Mouse (Mus musculus) kidney, postnatal 0 days (tissue): ENCODE data around the gene Ushbp1. TPM values are rescaled to one million over a fixed set of nuclear protein-coding genes. Genes with fewer than 3 reads are reported as not detected.

Experiments
- ATAC-seq: fragments of 200-750 bp; cut with Nextera tagmentation; replicated peaks from 2 replicates; pipeline ENCODE4 v1.8.0; 2017; ENCODE audit warnings: low read depth, moderate number of reproducible peaks, moderate TSS enrichment, moderate library complexity; ENCODE audit not compliant: low FRiP score
- DNase-seq: peaks from one replicate; pipeline ENCODE4 v3.0.0-alpha.2; 2016; ENCODE audit warnings: low spot score
- H3K27ac ChIP-seq: fragments of 300-500 bp; sonication (generic); 2 replicates; pipeline ENCODE4 v1.5.1; 2014; ENCODE audit warnings: mild to moderate bottlenecking
- H3K27me3 ChIP-seq: fragments of 300-500 bp; sonication (generic); 2 replicates; pipeline ENCODE4 v1.6.1; 2014; ENCODE audit warnings: low read length, mixed read lengths; ENCODE audit not compliant: insufficient read depth
- H3K36me3 ChIP-seq: fragments of 300-500 bp; sonication (generic); 2 replicates; pipeline ENCODE4 v1.6.1; 2014; ENCODE audit warnings: low read length, mixed read lengths; ENCODE audit not compliant: insufficient read depth
- H3K4me1 ChIP-seq: fragments of 300-500 bp; sonication (generic); replicated peaks from 2 replicates; pipeline ENCODE4 v1.6.1; 2014; ENCODE audit warnings: antibody characterized with exemption, low read length, mixed read lengths; ENCODE audit not compliant: insufficient read depth
- H3K4me2 ChIP-seq: fragments of 300-500 bp; sonication (generic); 2 replicates; pipeline ENCODE4 v1.6.1; 2014; ENCODE audit warnings: mild to moderate bottlenecking, low read length, moderate library complexity, mixed read lengths
- H3K4me3 ChIP-seq: fragments of 300-500 bp; sonication (generic); replicated peaks from 2 replicates; pipeline ENCODE4 v1.5.1; 2014; ENCODE audit warnings: low read depth, low read length
- H3K9ac ChIP-seq: fragments of 300-500 bp; sonication (generic); 2 replicates; pipeline ENCODE4 v1.6.1; 2014; ENCODE audit warnings: low read depth, low read length
- H3K9me3 ChIP-seq: fragments of 300-500 bp; sonication (generic); replicated peaks from 2 replicates; pipeline ENCODE4 v1.6.1; 2016; ENCODE audit warnings: low read length, inconsistent platforms, mixed read lengths
- CTCF ChIP-seq: IDR thresholded peaks from 2 replicates; pipeline ENCODE4 v1.5.1; 2016; ENCODE audit warnings: antibody characterized with exemption, low read depth, mild to moderate bottlenecking, moderate library complexity
- WGBS: fragments of 180-500 bp; shearing (Covaris S2); extraction: QIAGEN DNeasy Blood & Tissue Kit; methylation state at CpG from one replicate; pipeline ENCODE4 v1.1.7; 2014; 5-methylcytosine and 5-hydroxymethylcytosine counted together
- polyA plus RNA-seq: library from polyadenylated mRNA; unstranded; fragments of >200 nt; fragmentation: Nextera tagmentation; extraction: Ambion mirVana; gene quantifications from 2 replicates; pipeline ENCODE4 v1.2.1, GENCODE M21; 2015

Ushbp1 gene
- polyA plus RNA-seq, 1 experiment from 2014 or later: 18.8 TPM

DNA sequence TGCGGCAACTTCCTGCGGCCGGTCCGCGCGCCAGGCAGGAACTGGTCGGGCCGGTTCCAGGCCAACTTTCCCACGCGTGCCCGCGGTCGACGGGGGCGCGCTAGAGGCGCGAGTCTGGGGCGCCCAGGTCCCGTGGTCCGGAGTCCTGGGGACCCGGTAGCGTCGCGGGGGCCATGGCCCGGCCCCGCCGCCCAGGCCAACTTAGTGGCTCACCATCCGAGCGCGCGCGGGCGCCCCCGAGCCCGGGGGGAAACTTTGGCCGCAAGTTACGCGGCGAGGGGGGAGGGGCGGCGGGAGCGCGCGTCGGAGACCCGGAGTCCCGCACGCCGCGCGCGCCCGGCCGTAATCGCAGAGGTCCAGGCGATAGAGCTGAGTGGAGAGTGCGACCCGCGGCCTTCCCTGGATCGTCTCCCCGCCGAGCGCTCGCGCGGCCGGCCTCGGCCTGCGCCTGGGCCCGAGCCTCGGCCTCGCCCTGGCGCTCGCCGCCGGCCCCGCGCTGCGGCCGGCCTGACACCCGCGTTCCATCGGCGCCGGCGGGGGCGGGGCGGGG, 14.1 kb downstream of the Ushbp1 start, which contains the start of gene Nr2f6:
TSS of gene Nr2f6 (minus strand) at position 540 of the 550 bp plus-strand sequence.
- no peaks in the 10 kb centered on the region for H3K9me3 ChIP-seq
- DNase-seq: no peak
- H3K36me3 ChIP-seq: peaks cover 12% of the 10 kb centered on the region
- peak within 1 kb of the TSS; percentile 99 for H3K27ac ChIP-seq
- no peaks in the 10 kb centered on the region for H3K27me3 ChIP-seq
- under 1% methylated on average over 54 of the region's 89 CpGs for WGBS
- ATAC-seq: peak; percentile 14
- TF ChIP-seq CTCF: no peak
- peaks cover 45% of the 10 kb centered on the region for H3K4me1 ChIP-seq
- H3K9ac ChIP-seq: peak within 1 kb of the TSS; percentile 93
- peak within 1 kb of the TSS; percentile 96 for H3K4me2 ChIP-seq
- peak within 1 kb of the TSS; percentile 89 for H3K4me3 ChIP-seq

GRCm38 (mm10) chr8:71380178-71381171, 15.1 kb downstream of the Ushbp1 start:
- DNase-seq (peak; percentile 58), ATAC-seq (no peak)
- peak overlapping the region; percentile 89 for H3K4me3 ChIP-seq
- peak overlapping the region; percentile 93 for H3K9ac ChIP-seq
- H3K27ac ChIP-seq: peak overlapping the region; percentile 99
- H3K4me2 ChIP-seq: peak overlapping the region; percentile 96
- H3K9me3 ChIP-seq: no peaks in the 10 kb centered on the region
- no peaks in the 10 kb centered on the region for H3K27me3 ChIP-seq
- H3K36me3 ChIP-seq: peaks cover 12% of the 10 kb centered on the region
- no peak for TF ChIP-seq CTCF
- H3K4me1 ChIP-seq: peaks cover 55% of the 10 kb centered on the region
- WGBS: under 1% methylated on average over 71 of the region's 72 CpGs

- Histone ChIP-seq H3K9ac (peak overlapping the region; percentile 93), H3K27ac (peak overlapping the region; percentile 99), H3K9me3 (no peaks in the 10 kb centered on the region), H3K36me3 (peaks cover 21% of the 10 kb centered on the region), H3K4me1 (peaks cover 63% of the 10 kb centered on the region), H3K4me3 (peak overlapping the region; percentile 89), H3K4me2 (peak overlapping the region; percentile 96), H3K27me3 (no peaks in the 10 kb centered on the region)
- TF ChIP-seq CTCF: no peak
- ATAC-seq (no peak), DNase-seq (peak; percentile 29)
- 30% methylated on average over 3 of the region's 3 CpGs for WGBS
These were observed 16.0 kb downstream of the Ushbp1 start for GRCm38 (mm10) chr8:71379512-71380075.

DNA sequence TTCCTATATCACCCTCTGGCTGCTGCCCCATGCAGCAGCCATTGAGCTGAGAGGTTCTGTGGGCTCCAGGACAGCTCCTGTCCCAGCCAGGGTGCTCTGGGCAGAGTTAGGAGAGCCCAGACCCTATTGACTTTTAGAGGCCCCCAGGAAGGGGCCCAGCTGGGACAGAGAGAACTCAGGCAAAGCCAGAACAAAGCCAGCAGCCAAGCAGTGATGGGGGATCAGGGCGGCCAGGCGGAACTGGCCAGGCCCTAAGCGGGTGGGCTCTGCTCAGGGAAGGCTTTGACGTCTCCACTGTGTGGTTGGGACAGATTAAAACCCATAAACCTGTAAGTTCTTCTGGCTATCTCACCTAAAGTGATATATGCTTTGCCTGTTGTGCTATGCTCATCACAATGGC, 16.6 kb downstream of the Ushbp1 start:
- Histone ChIP-seq H3K4me2 (peak overlapping the region; percentile 96), H3K27ac (peak overlapping the region; percentile 99; the same call in 1 of the 2 replicates), H3K9me3 (no peaks in the 10 kb centered on the region), H3K4me3 (peak overlapping the region; percentile 89), H3K27me3 (no peaks in the 10 kb centered on the region), H3K36me3 (peaks cover 26% of the 10 kb centered on the region), H3K4me1 (peaks cover 64% of the 10 kb centered on the region), H3K9ac (peak overlapping the region; percentile 93; the same call in 1 of the 2 replicates)
- DNase-seq (peak; percentile 25), ATAC-seq (no peak)
- WGBS: 15% methylated on average over 4 of the region's 4 CpGs
- no peak; the same call in 1 of the 2 replicates for TF ChIP-seq CTCF

- Histone ChIP-seq H3K9ac (no peak overlapping the region), H3K36me3 (peaks cover 38% of the 10 kb centered on the region), H3K4me2 (peak overlapping the region; percentile 47), H3K4me1 (peaks cover 49% of the 10 kb centered on the region), H3K9me3 (no peaks in the 10 kb centered on the region), H3K4me3 (no peak overlapping the region), H3K27me3 (no peaks in the 10 kb centered on the region), H3K27ac (0 out of 2 replicates have a peak overlapping the region, but pooled peaks have one; percentile 54)
- DNase-seq (no peak), ATAC-seq (no peak)
- WGBS: 47% methylated on average over 8 of the region's 8 CpGs
- TF ChIP-seq CTCF: no peak
These were observed 19.1 kb downstream of the Ushbp1 start for GRCm38 (mm10) chr8:71376423-71377030.
